Mouse (Mus musculus): ENCODE measurements around the gene Endou.
"Not testable (repeated sequence)": the region's sequence is repeated elsewhere in the genome, so short reads cannot be mapped to it uniquely, and the experiment has no call there.

Gene Endou

DNA sequence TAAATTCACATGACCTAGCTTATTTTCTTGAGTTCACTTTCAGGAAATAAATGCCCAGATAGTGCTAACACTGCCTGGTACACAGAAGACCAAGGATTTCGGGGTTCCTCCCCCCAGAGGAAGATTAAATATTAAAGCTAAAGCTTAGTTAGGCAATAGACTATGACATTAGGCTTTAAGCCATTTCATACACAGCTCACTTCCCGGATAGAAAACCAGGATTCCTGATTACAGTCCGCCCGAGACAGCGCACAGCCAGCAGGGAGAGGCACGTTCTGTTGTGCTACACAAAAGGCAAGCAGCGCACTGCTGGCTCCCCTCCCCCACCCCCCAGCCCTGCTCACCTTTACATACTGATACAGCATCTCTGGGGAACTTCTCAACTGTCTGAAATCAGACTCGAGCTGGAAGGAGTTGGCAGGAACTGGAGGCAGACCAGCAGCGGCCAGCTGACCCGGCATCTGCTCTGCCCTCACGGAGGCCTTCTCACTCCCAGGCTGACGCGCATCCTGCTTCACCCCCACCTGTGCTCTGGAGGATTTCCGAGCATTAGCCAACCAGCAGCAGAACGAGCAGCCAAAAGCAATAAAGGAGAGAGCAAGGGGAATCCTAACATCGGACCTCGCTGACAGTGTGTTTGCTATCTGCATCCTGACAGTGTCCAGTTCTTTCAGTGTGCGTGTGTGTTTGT lies 51.0 kb downstream of the Endou start:
- no peak for DNase-seq (ENCODE audit: low spot score)

DNA sequence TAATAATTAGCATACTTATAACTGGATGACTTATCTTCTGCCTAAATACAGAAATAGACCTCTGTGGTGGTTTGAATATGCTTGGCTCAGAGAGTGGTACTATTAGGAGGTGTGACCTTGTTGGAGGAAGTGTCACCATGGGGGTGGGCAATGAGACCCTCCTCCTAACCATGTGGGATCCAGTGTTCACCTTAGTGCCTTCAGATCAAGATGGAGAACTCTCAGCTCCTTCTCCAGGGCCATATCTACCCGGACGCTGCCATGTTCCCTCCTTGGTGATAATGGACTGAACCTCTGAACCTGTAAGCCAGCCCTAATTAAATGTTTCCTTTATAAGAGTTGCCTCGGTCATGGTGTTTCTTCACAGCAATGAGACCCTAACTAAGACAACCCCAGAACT lies 53.8 kb downstream of the Endou start:
- DNase-seq (ENCODE audit: low spot score): no peak

GRCm38 (mm10) chr15:97675927-97676326 lies 55.2 kb downstream of the Endou start:
- DNase-seq (ENCODE audit: low spot score): no peak

DNA sequence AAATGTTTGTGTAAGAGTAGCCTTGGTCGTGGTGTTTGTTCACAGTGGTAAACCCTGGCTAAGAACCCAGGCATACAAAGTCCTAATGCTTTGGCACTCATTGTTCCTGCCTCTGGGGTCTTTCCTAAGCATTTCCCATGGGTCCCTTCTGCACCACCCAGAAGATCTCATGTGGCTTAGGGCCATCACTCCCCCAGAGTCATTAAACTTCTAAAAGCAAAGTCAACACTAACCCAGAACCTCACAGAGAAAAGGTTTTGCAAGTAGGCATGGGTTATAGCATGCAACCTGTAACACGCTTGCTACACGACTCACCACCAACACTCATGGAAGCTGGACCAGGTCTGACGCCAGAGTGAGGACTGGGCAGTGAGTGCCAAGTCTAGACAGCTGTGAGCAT lies 56.7 kb downstream of the Endou start:
- DNase-seq (ENCODE audit: low spot score): no peak

DNA sequence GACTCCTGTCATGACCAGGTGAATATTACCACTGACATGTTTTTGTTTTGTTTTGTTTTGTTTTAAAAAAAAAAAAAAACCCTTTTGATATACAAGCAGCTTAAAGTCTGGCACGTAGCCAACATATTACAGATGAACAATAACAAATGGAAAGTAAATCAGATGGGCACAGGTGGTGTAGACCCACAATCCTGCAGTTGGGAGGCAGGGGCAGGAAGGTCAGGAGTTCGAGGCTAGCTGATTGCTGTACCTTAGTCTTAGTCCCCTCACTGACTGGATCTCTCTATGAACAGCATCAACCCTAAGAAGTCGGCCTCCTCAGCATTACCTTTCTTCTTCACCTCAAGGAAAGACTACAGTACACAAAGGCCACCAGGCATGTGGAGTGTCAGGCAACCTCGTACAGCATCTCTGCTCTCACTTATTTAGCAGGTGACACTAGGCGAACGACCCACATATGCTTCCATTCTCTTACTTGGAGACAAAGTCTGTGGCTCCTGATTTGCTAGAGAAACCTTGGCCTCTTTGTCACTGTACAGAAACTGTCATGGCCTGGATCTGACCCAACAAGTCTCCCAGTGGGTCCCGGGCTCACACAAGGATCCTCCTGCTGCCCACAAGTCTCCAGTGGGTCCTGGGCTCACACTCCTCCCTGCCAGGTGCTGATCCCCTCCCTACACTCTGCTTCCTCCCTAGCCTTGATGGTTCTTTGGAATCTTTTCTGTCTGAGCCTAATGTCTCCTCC lies 57.7 kb downstream of the Endou start:
- DNase-seq (ENCODE audit: low spot score): no peak

- DNase-seq (ENCODE audit: low spot score): no peak
Observed at GRCm38 (mm10) chr15:97672211-97672765, 58.9 kb downstream of the Endou start.

GRCm38 (mm10) chr15:97670554-97670953 lies 60.6 kb downstream of the Endou start:
- DNase-seq (ENCODE audit: low spot score): no peak

GRCm38 (mm10) chr15:97668158-97668877 lies 62.8 kb downstream of the Endou start:
- DNase-seq (ENCODE audit: low spot score): not testable (repeated sequence)

GRCm38 (mm10) chr15:97667437-97667836 lies 63.7 kb downstream of the Endou start:
- peak; percentile 42 for DNase-seq (ENCODE audit: low spot score)

- DNase-seq (ENCODE audit: low spot score): no peak
Observed at GRCm38 (mm10) chr15:97666457-97666770, 64.7 kb downstream of the Endou start.

GRCm38 (mm10) chr15:97665770-97666456 lies 65.2 kb downstream of the Endou start:
- no peak for DNase-seq (ENCODE audit: low spot score)

DNA sequence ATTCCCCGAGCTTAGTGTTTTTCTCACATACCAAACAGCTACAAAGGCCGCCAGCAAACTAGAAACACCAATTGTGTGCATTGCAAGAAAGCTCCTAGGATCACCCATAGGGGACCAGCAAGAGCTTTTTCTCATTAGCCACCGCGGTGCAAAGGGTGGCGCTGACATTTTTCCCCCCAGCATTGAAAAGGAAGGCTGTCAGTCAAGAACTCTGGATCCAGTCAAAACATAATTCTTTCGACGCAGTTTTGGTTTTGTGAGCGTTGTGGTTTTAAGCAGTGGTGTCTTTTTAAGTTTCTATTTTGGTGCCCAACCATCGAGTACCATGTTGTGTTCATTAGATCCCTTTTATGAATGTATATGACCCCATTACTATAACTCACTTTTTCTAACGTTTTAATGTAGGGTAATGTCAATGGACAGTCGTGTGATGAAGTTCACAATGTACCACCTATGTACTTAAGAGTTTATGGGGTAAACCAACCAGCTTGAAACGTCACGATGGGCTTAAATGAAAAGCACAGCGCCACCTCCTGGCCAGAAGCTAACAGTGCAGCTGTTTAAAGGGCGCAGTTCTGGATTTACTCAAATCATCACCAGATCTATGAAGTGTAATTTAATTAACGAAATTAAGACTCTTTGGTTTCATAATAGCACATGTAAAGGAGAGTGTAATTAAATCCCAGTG lies 66.0 kb downstream of the Endou start:
- no peak for DNase-seq (ENCODE audit: low spot score)

GRCm38 (mm10) chr15:97663750-97664406 lies 67.3 kb downstream of the Endou start:
- peak; percentile 35 for DNase-seq (ENCODE audit: low spot score)
